Mouse (Mus musculus) midbrain, embryonic 11.5 days (tissue): Measurements from ENCODE around the gene Plxna2. TPM values are rescaled to one million over a fixed set of nuclear protein-coding genes. Genes with fewer than 3 reads are reported as not detected.

Source experiments
- ATAC-seq: fragments of 200-750 bp; cut with Nextera tagmentation; 2 replicates; pipeline ENCODE4 v1.8.0; 2017; ENCODE audit warnings: moderate TSS enrichment, moderate library complexity; ENCODE audit not compliant: low FRiP score
- DNase-seq: peaks from one replicate; pipeline ENCODE4 v3.0.0; 2015; ENCODE audit warnings: low spot score; ENCODE audit errors: missing footprints
- H3K27ac ChIP-seq: fragments of 300-500 bp; sonication (generic); 2 replicates; pipeline ENCODE4 v1.5.1; 2014; ENCODE audit warnings: low read depth, low read length
- H3K27me3 ChIP-seq: fragments of 300-500 bp; sonication (generic); 2 replicates; pipeline ENCODE4 v1.6.1; 2014; ENCODE audit warnings: mild to moderate bottlenecking, low read length, moderate library complexity, mixed read lengths; ENCODE audit not compliant: control insufficient read depth, insufficient read depth
- H3K36me3 ChIP-seq: fragments of 300-500 bp; sonication (generic); 2 replicates; pipeline ENCODE4 v1.6.1; 2014; ENCODE audit warnings: mild to moderate bottlenecking, low read length, moderate library complexity, mixed read lengths; ENCODE audit not compliant: control insufficient read depth, insufficient read depth
- H3K4me1 ChIP-seq: fragments of 300-500 bp; sonication (generic); 2 replicates; pipeline ENCODE4 v1.6.1; 2014; ENCODE audit warnings: low read length; ENCODE audit not compliant: control insufficient read depth, insufficient read depth
- H3K4me2 ChIP-seq: fragments of 300-500 bp; sonication (generic); 2 replicates; pipeline ENCODE4 v1.6.1; 2014; ENCODE audit warnings: mild to moderate bottlenecking, moderate library complexity
- H3K4me3 ChIP-seq: fragments of 300-500 bp; sonication (generic); 2 replicates; pipeline ENCODE4 v1.5.1; 2014; ENCODE audit warnings: low read depth, low read length
- H3K9ac ChIP-seq: fragments of 300-500 bp; sonication (generic); 2 replicates; pipeline ENCODE4 v1.6.1; 2014; ENCODE audit warnings: low read length
- H3K9me3 ChIP-seq: fragments of 300-500 bp; sonication (generic); 2 replicates; pipeline ENCODE4 v1.6.1; 2016; ENCODE audit warnings: low read length; ENCODE audit not compliant: control insufficient read depth
- WGBS: fragments of 180-500 bp; shearing (Covaris S2); extraction: QIAGEN DNeasy Blood & Tissue Kit; methylation state at CpG from one replicate; pipeline ENCODE4 v1.1.7; 2014; 5-methylcytosine and 5-hydroxymethylcytosine counted together
- polyA plus RNA-seq: library from polyadenylated mRNA; unstranded; fragments of >200 nt; fragmentation: Nextera tagmentation; extraction: Ambion mirVana; gene quantifications from 2 replicates; pipeline ENCODE4 v1.2.1, GENCODE M21; 2014

Gene Plxna2
- polyA plus RNA-seq, 1 experiment from 2014 or later, result 10.7 TPM

- Histone ChIP-seq H3K4me3 (no peak overlapping the region), H3K27me3 (no peaks in the 10 kb centered on the region), H3K36me3 (no peaks in the 10 kb centered on the region), H3K4me1 (peaks cover 43% of the 10 kb centered on the region), H3K4me2 (no peak overlapping the region), H3K9me3 (no peaks in the 10 kb centered on the region), H3K27ac (peak overlapping the region; percentile 41; the same call in 1 of the 2 replicates), H3K9ac (no peak overlapping the region)
- ATAC-seq (0 out of 2 replicates have a peak, but pooled peaks have one; percentile 8), DNase-seq (no peak)
- WGBS, result 33% methylated on average over 1 of the region's 1 CpGs
These were observed 12.6 kb downstream of the Plxna2 start for GRCm38 (mm10) chr1:194630498-194631056.

- no peak overlapping the region for H3K4me2 ChIP-seq
- H3K4me1 ChIP-seq, result peaks cover 37% of the 10 kb centered on the region
- no peaks in the 10 kb centered on the region for H3K9me3 ChIP-seq
- DNase-seq (no peak), ATAC-seq (no peak)
- no peaks in the 10 kb centered on the region for H3K27me3 ChIP-seq
- H3K36me3 ChIP-seq, result no peaks in the 10 kb centered on the region
- 13% methylated on average over 1 of the region's 1 CpGs for WGBS
- no peak overlapping the region for H3K27ac ChIP-seq
- H3K9ac ChIP-seq, result no peak overlapping the region
- H3K4me3 ChIP-seq, result no peak overlapping the region
These were observed 13.6 kb downstream of the Plxna2 start for GRCm38 (mm10) chr1:194631574-194631973.

- H3K27me3 ChIP-seq, result no peaks in the 10 kb centered on the region
- no peaks in the 10 kb centered on the region for H3K36me3 ChIP-seq
- peaks cover 37% of the 10 kb centered on the region for H3K4me1 ChIP-seq
- WGBS, result 93% methylated on average over 1 of the region's 1 CpGs
- ATAC-seq (no peak), DNase-seq (no peak)
- no peak overlapping the region for H3K27ac ChIP-seq
- H3K4me2 ChIP-seq, result no peak overlapping the region
- no peaks in the 10 kb centered on the region for H3K9me3 ChIP-seq
- no peak overlapping the region for H3K4me3 ChIP-seq
- H3K9ac ChIP-seq, result no peak overlapping the region
These were observed 14.0 kb downstream of the Plxna2 start for GRCm38 (mm10) chr1:194632029-194632428.

GRCm38 (mm10) chr1:194635411-194635810 lies 17.4 kb downstream of the Plxna2 start:
- no peak overlapping the region for H3K27ac ChIP-seq
- peaks cover 18% of the 10 kb centered on the region for H3K4me1 ChIP-seq
- DNase-seq (no peak), ATAC-seq (no peak)
- H3K4me2 ChIP-seq, result no peak overlapping the region
- H3K27me3 ChIP-seq, result no peaks in the 10 kb centered on the region
- no peaks in the 10 kb centered on the region for H3K9me3 ChIP-seq
- no peaks in the 10 kb centered on the region for H3K36me3 ChIP-seq
- 53% methylated on average over 1 of the region's 1 CpGs for WGBS
- H3K4me3 ChIP-seq, result no peak overlapping the region
- no peak overlapping the region for H3K9ac ChIP-seq

GRCm38 (mm10) chr1:194635942-194636341 lies 17.9 kb downstream of the Plxna2 start:
- no peak overlapping the region for H3K4me2 ChIP-seq
- no peaks in the 10 kb centered on the region for H3K9me3 ChIP-seq
- no peaks in the 10 kb centered on the region for H3K27me3 ChIP-seq
- no peak for DNase-seq
- ATAC-seq, result no peak
- no peaks in the 10 kb centered on the region for H3K36me3 ChIP-seq
- H3K4me1 ChIP-seq, result peaks cover 12% of the 10 kb centered on the region
- 79% methylated on average over 3 of the region's 3 CpGs for WGBS
- H3K4me3 ChIP-seq, result no peak overlapping the region
- no peak overlapping the region for H3K9ac ChIP-seq
- no peak overlapping the region for H3K27ac ChIP-seq

GRCm38 (mm10) chr1:194637391-194638304 lies 19.6 kb downstream of the Plxna2 start:
- H3K27me3 ChIP-seq, result no peaks in the 10 kb centered on the region
- H3K4me3 ChIP-seq, result no peak overlapping the region
- 22% methylated on average over 5 of the region's 5 CpGs for whole genome bisulfite sequencing
- peak; percentile 62 for ATAC-seq
- DNase-seq, result no peak
- no peak overlapping the region for H3K27ac ChIP-seq
- no peak overlapping the region for H3K9ac ChIP-seq
- no peak overlapping the region for H3K4me2 ChIP-seq
- H3K4me1 ChIP-seq, result peaks cover 11% of the 10 kb centered on the region
- no peaks in the 10 kb centered on the region for H3K36me3 ChIP-seq
- no peaks in the 10 kb centered on the region for H3K9me3 ChIP-seq

GRCm38 (mm10) chr1:194641601-194642301 lies 23.7 kb downstream of the Plxna2 start:
- Histone ChIP-seq H3K4me1 (peaks cover 9% of the 10 kb centered on the region), H3K27me3 (no peaks in the 10 kb centered on the region), H3K4me2 (no peak overlapping the region), H3K9me3 (no peaks in the 10 kb centered on the region), H3K36me3 (0 out of 2 replicates have a peak, but pooled peaks cover 2% of the 10 kb centered on the region), H3K27ac (no peak overlapping the region), H3K4me3 (no peak overlapping the region), H3K9ac (no peak overlapping the region)
- DNase-seq (no peak), ATAC-seq (no peak)
- WGBS, result 75% methylated on average over 5 of the region's 5 CpGs

GRCm38 (mm10) chr1:194642302-194642787 lies 24.3 kb downstream of the Plxna2 start:
- Histone ChIP-seq H3K27me3 (no peaks in the 10 kb centered on the region), H3K4me3 (no peak overlapping the region), H3K36me3 (0 out of 2 replicates have a peak, but pooled peaks cover 2% of the 10 kb centered on the region), H3K4me1 (peaks cover 5% of the 10 kb centered on the region), H3K9ac (no peak overlapping the region), H3K4me2 (no peak overlapping the region), H3K27ac (no peak overlapping the region), H3K9me3 (no peaks in the 10 kb centered on the region)
- no peak for ATAC-seq
- WGBS, result 72% methylated on average over 1 of the region's 1 CpGs
- DNase-seq, result no peak
